Mouse (Mus musculus) olfactory bulb, adult 2 months (tissue): ENCODE measurements at regions not wholly inside any gene's neighbourhood (a gene's known extent, or its start where the extent isn't known, plus 50 kb on each side); places are given as distances from the start of the nearest gene placed in this dataset.
A peak's percentile ranks its signal among the peaks of the same experiment; 100 is the strongest.

Experiments
- H3K27ac ChIP-seq: fragments of 200-500 bp; 2 replicates; pipeline ENCODE4 v1.5.1; 2012; ENCODE audit warnings: low read depth, low read length; ENCODE audit not compliant: insufficient read depth
- H3K4me1 ChIP-seq: fragments of 200-500 bp; 2 replicates; pipeline ENCODE4 v1.6.1; 2012; ENCODE audit warnings: low read length; ENCODE audit not compliant: control insufficient read depth, insufficient read depth
- H3K4me3 ChIP-seq: fragments of 200-500 bp; 2 replicates; pipeline ENCODE4 v1.5.1; 2012; ENCODE audit warnings: mild to moderate bottlenecking, low read depth, low read length, moderate library complexity; ENCODE audit not compliant: insufficient read depth
- CTCF ChIP-seq: fragments of 200-500 bp; IDR thresholded peaks from 2 replicates; pipeline ENCODE4 v1.5.1; 2012; ENCODE audit warnings: low read depth, mild to moderate bottlenecking, low read length, moderate library complexity; ENCODE audit not compliant: insufficient read depth
- POLR2A ChIP-seq: fragments of 200-500 bp; IDR thresholded peaks from 2 replicates; pipeline ENCODE4 v1.6.1; 2012; ENCODE audit warnings: mild to moderate bottlenecking, low read depth, low read length, moderate library complexity; ENCODE audit not compliant: insufficient read depth
- WGBS: fragments of 180-500 bp; shearing (Covaris S2); methylation state at CpG from one replicate; pipeline ENCODE4 v1.1.7; 2018; 5-methylcytosine and 5-hydroxymethylcytosine counted together

GRCm38 (mm10) chr13:57273593-57273992, 377.8 kb upstream of the Trpc7 start:
- 60% methylated on average over 3 of the region's 3 CpGs for WGBS
- H3K4me1 ChIP-seq, result no peaks in the 10 kb centered on the region
- H3K27ac ChIP-seq, result no peak overlapping the region
- no peak overlapping the region for H3K4me3 ChIP-seq
- TF ChIP-seq CTCF (no peak), POLR2A (no peak)

- Histone ChIP-seq H3K4me3 (no peak overlapping the region), H3K27ac (no peak overlapping the region), H3K4me1 (no peaks in the 10 kb centered on the region)
- WGBS, result 9% methylated on average over 8 of the region's 8 CpGs
- TF ChIP-seq CTCF (peak; percentile 53; the same call in 1 of the 2 replicates), POLR2A (no peak)
These were observed 373.8 kb upstream of the Trpc7 start for GRCm38 (mm10) chr13:57269614-57270013.

DNA sequence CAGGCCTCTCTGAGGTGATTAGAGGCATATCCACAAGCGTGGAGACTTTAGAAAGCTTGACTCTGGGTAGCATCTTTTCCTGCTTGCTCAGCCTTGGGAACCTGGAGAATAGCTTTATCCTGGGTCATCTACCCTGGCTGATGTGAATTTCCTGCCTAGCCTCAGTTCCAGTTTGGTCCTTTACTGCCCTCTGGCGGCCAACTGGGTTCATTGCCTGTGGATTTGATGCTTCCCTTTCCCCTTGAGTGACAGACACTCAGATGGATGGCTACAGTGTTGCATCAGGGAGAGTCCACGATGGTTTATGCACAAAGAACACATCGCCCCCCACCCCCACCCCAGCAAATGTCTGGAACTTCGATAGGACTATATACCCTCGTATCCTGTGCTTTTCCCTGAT, 364.1 kb upstream of the Trpc7 start:
- Histone ChIP-seq H3K4me1 (no peaks in the 10 kb centered on the region), H3K27ac (no peak overlapping the region), H3K4me3 (no peak overlapping the region)
- TF ChIP-seq POLR2A, result no peak
- TF ChIP-seq CTCF, result peak; percentile 53
- 6% methylated on average over 6 of the region's 6 CpGs for WGBS

DNA sequence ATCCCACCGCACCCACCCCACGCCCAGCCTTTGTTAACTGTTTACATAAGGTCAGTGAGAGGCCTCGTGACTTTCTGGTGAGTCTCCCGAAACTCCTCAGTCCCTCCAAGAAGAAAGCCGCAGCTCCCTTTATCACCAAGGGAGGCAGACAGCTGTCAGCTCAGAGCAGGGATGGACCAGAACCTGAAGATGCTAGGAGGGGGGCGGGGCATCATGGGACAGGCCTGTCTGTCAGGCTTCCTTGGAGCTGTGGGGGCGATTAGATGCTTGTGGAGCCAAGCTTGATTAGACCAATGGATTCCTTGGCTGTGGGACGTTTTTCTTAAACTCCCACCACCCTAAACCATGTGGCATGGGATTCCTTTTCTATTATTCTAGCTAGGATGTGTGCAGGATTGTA, 363.7 kb upstream of the Trpc7 start:
- H3K4me1 ChIP-seq, result no peaks in the 10 kb centered on the region
- 80% methylated on average over 8 of the region's 8 CpGs for WGBS
- H3K4me3 ChIP-seq, result no peak overlapping the region
- TF ChIP-seq CTCF (no peak), POLR2A (no peak)
- H3K27ac ChIP-seq, result no peak overlapping the region

- Histone ChIP-seq H3K4me3 (no peak overlapping the region), H3K27ac (no peak overlapping the region), H3K4me1 (no peaks in the 10 kb centered on the region)
- TF ChIP-seq POLR2A (no peak), CTCF (no peak)
- WGBS, result 79% methylated on average over 11 of the region's 11 CpGs
These were observed 360.1 kb upstream of the Trpc7 start for GRCm38 (mm10) chr13:57255920-57256319.

- H3K4me1 ChIP-seq, result peaks cover 5% of the 10 kb centered on the region; the same call in 1 of the 2 replicates
- WGBS, result 90% methylated on average over 5 of the region's 5 CpGs
- H3K4me3 ChIP-seq, result no peak overlapping the region
- no peak overlapping the region for H3K27ac ChIP-seq
- TF ChIP-seq POLR2A, result no peak
- no peak for TF ChIP-seq CTCF
These were observed 354.1 kb upstream of the Trpc7 start for GRCm38 (mm10) chr13:57249851-57250250.

DNA sequence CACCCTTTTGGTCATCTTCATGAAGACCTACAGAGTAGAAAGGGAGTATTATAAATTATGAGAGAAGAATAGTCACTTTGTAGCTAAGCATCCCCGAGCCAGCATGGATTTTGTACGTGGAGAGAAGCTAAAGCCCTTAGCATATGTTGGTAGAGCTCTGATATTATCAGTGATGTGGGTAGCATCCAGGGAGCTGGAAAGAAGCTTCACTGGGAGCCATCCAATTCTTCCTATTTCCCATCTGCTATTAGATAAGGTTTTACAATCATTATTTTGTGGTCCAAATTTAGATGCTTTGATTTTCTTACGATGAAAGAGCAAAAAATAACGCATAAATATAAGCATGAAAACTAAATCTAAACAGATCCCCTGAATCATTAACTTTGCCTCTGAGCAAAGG, 353.6 kb upstream of the Trpc7 start:
- 76% methylated on average over 4 of the region's 4 CpGs for WGBS
- Histone ChIP-seq H3K4me1 (peaks cover 5% of the 10 kb centered on the region; the same call in 1 of the 2 replicates), H3K4me3 (no peak overlapping the region), H3K27ac (no peak overlapping the region)
- no peak for TF ChIP-seq POLR2A
- TF ChIP-seq CTCF, result no peak

DNA sequence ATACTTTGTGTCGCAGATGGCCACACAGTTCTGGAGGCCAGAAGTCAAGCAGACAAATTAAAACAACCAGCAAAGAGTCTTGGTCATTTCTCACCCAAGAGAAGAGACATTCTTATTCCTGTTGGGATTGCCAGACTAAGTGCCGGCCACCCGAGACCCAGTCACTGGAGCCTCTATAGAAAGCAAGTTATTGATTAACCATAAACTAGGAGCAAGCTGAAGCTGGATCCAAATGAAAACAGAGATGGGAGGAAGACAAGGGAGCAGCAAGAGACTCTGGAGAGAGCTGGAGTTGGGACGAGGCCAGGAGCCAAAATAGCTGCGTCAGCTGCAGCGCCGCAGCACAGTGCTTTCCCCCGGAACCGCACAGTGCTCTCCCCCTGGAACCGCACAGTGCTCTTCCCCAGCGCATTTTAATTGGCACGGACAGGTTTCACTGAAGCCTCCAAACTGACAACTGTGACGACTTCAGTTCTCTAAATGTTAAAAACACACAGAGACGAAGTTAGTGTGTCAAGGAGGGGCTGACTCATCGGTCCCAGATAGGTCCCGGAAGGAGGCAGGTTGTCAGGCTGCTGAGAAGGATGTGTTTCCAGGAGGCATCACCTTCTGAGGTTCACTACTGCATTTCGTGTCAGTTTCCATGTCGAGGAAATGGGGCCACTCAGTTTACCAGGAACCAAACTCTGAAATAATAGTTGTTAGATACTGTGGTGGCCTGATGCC, 350.6 kb upstream of the Trpc7 start:
- Histone ChIP-seq H3K4me3 (no peak overlapping the region), H3K27ac (no peak overlapping the region), H3K4me1 (peaks cover 5% of the 10 kb centered on the region; the same call in 1 of the 2 replicates)
- 41% methylated on average over 18 of the region's 18 CpGs for WGBS
- TF ChIP-seq POLR2A (no peak), CTCF (no peak)

GRCm38 (mm10) chr13:57236917-57237316, 341.1 kb upstream of the Trpc7 start:
- WGBS, result 10% methylated on average over 4 of the region's 4 CpGs
- Histone ChIP-seq H3K4me3 (no peak overlapping the region), H3K27ac (no peak overlapping the region), H3K4me1 (peaks cover 3% of the 10 kb centered on the region; the same call in 1 of the 2 replicates)
- no peak for TF ChIP-seq CTCF
- no peak for TF ChIP-seq POLR2A
